ENCODE assay signal across 10 mouse cellular contexts in genomic region chr9:108449860-108450259, GRCm38 (mm10). TPM values are rescaled to one million over a fixed set of nuclear protein-coding genes. Genes with fewer than 3 reads are reported as not detected.
DNase-seq lines count a peak whose midpoint lies in the region; ATAC-seq and TF ChIP-seq lines count a peak whose summit lies in the region.
"Had no signal": no experiment of that assay in that cellular context is flagged by ENCODE, and none has a peak within 500 bp of the region (broad histone marks: within the 10 kb centered on the region; RNA-seq: fewer than 3 reads in every experiment).

No protein-coding gene starts in this region.

- peak overlapping the region; percentile 39 for H3K9ac ChIP-seq in forebrain, postnatal 0 days
- no peak overlapping the region for H3K9ac ChIP-seq in neural tube, embryonic 11.5 days (ENCODE audit: low read length)

- H3K4me1 ChIP-seq in forebrain, postnatal 0 days (ENCODE audit: insufficient read depth): peaks cover 32% of the 10 kb centered on the region
- H3K4me1 ChIP-seq in neural tube, embryonic 11.5 days (ENCODE audit: control insufficient read depth, insufficient read depth, low read length): peaks cover 16% of the 10 kb centered on the region

- intact Hi-C loops in gastrocnemius, adult 2 months (cut with DNase I): loop anchor here (10.0 kb wide), 1 partner anchor 65 kb away; no protein-coding TSS in a partner anchor
- intact Hi-C loops in left cerebral cortex, postnatal 25 days (cut with DNase I): no loop called here

- H3K9me3 ChIP-seq in forebrain, postnatal 0 days (ENCODE audit: low read length): no peaks in the 10 kb centered on the region
- H3K9me3 ChIP-seq in neural tube, embryonic 11.5 days (ENCODE audit: control insufficient read depth, low read length): no peaks in the 10 kb centered on the region

- 0 out of 2 replicates have a peak overlapping the region, but pooled peaks have one; percentile 24 for H3K27ac ChIP-seq in gastrocnemius, adult 2 months
- H3K27ac ChIP-seq in forebrain, postnatal 0 days (ENCODE audit: low read depth, low read length): peak overlapping the region; percentile 82
- H3K27ac ChIP-seq in neural tube, embryonic 11.5 days (ENCODE audit: low read depth, low read length): peak overlapping the region; percentile 73; the same call in 1 of the 2 replicates

- peak overlapping the region; percentile 78 for H3K4me2 ChIP-seq in forebrain, postnatal 0 days (ENCODE audit: low read depth)
- peak overlapping the region; percentile 91 for H3K4me2 ChIP-seq in neural tube, embryonic 11.5 days (ENCODE audit: low read depth)

- no peak for TF ChIP-seq CTCF in gastrocnemius, adult 2 months (IDR thresholded peaks at IDR 0.05)
- no peak for TF ChIP-seq CTCF in forebrain, postnatal 0 days (IDR thresholded peaks at IDR 0.05; ENCODE audit: low read depth)

- 7% methylated on average over 4 of the region's 4 CpGs for WGBS in forebrain, postnatal 0 days
- 46% methylated on average over 4 of the region's 4 CpGs for WGBS in neural tube, embryonic 11.5 days

- H3K27me3 ChIP-seq in forebrain, postnatal 0 days (ENCODE audit: insufficient read depth, low read length): no peaks in the 10 kb centered on the region
- H3K27me3 ChIP-seq in neural tube, embryonic 11.5 days (ENCODE audit: control insufficient read depth, insufficient read depth, low read length): no peaks in the 10 kb centered on the region

- DNase-seq in gastrocnemius, adult 2 months: no peak
- DNase-seq in gastrocnemius, adult 8-10 months (ENCODE audit: low spot score in 2 of 2): no peak
- DNase-seq in ZHBTc4 (ENCODE audit: low read depth, low spot score): peak; percentile 41
- DNase-seq in forebrain, postnatal 0 days: peak; percentile 74
- peak; percentile 69 to 74 for DNase-seq in left cerebral cortex, postnatal 25 days (ENCODE audit: low spot score in 2 of 2)
- peak; percentile 81 for DNase-seq in neural tube, embryonic 11.5 days (ENCODE audit: low spot score)
- DNase-seq in ovary, postnatal 36 days (ENCODE audit: low spot score): no peak
- DNase-seq in B cell, adult 2 months: no peak

- H3K36me3 ChIP-seq in forebrain, postnatal 0 days (ENCODE audit: insufficient read depth): peaks cover 6% of the 10 kb centered on the region; the same call in 1 of the 2 replicates
- H3K36me3 ChIP-seq in neural tube, embryonic 11.5 days (ENCODE audit: control insufficient read depth, insufficient read depth, low read length): no peaks in the 10 kb centered on the region

- H3K4me3 ChIP-seq in gastrocnemius, adult 2 months: no peak overlapping the region
- peak overlapping the region; percentile 22 for H3K4me3 ChIP-seq in forebrain, postnatal 0 days (ENCODE audit: low read depth, low read length)
- H3K4me3 ChIP-seq in neural tube, embryonic 11.5 days (ENCODE audit: low read depth, low read length): no peak overlapping the region
- H3K4me3 ChIP-seq: myocyte had no signal

- ATAC-seq in forebrain, postnatal 0 days: peak; percentile 53
- ATAC-seq in neural tube, embryonic 11.5 days (ENCODE audit: insufficient read depth, low FRiP score, low TSS enrichment): peak; percentile 59

RNA-seq across cellular contexts. Expression of gene Ccdc71, which starts 10.5 kb away (rescaled TPM):
- 10 to 100 TPM; 15.0 to 17.7 TPM for total RNA-seq in gastrocnemius, adult 2 months (2021)
- 10 to 100 TPM; 13.8 to 21.0 (median 16.3) TPM for total RNA-seq in gastrocnemius, adult 8-10 months (2022)
- total RNA-seq in forebrain, postnatal 0 days (2014; rRNA removed): 37.2 and 38.7 TPM in 2 replicates
- 51.6 and 55.8 TPM in 2 replicates for polyA plus RNA-seq in forebrain, postnatal 0 days (2015; fragmentation: Nextera tagmentation; extraction: Ambion mirVana)
- 10 to 100 TPM; 40.3 to 42.2 TPM for total RNA-seq in left cerebral cortex, postnatal 25 days (2021)
- 50.2 and 58.2 TPM in 2 replicates for polyA plus RNA-seq in neural tube, embryonic 11.5 days (2014; fragmentation: Nextera tagmentation; extraction: Ambion mirVana)

RNA-seq across cellular contexts. Expression of gene Klhdc8b, which starts 11.5 kb away (rescaled TPM):
- total RNA-seq in gastrocnemius, adult 2 months (2021): 1 to 10 TPM; 1.7 to 2.5 TPM
- total RNA-seq in gastrocnemius, adult 8-10 months (2022): 1 to 10 TPM; 1.3 to 2.7 (median 2.2) TPM
- 68.7 and 95.6 TPM in 2 replicates for total RNA-seq in forebrain, postnatal 0 days (2014; rRNA removed)
- 45.5 and 56.5 TPM in 2 replicates for polyA plus RNA-seq in forebrain, postnatal 0 days (2015; fragmentation: Nextera tagmentation; extraction: Ambion mirVana)
- 10 to 100 TPM; 30.3 to 36.7 TPM for total RNA-seq in left cerebral cortex, postnatal 25 days (2021)
- polyA plus RNA-seq in neural tube, embryonic 11.5 days (2014; fragmentation: Nextera tagmentation; extraction: Ambion mirVana): 25.4 and 28.9 TPM in 2 replicates

RNA-seq across cellular contexts. Expression of gene BC048562, which starts 13.6 kb away (rescaled TPM):
- not detected for total RNA-seq in gastrocnemius, adult 2 months (2021)
- total RNA-seq in gastrocnemius, adult 8-10 months (2022): not detected
- not detected in 2 replicates for total RNA-seq in forebrain, postnatal 0 days (2014; rRNA removed)
- not detected in 2 replicates for polyA plus RNA-seq in forebrain, postnatal 0 days (2015; fragmentation: Nextera tagmentation; extraction: Ambion mirVana)
- not detected for total RNA-seq in left cerebral cortex, postnatal 25 days (2021)
- not detected in 2 replicates for polyA plus RNA-seq in neural tube, embryonic 11.5 days (2014; fragmentation: Nextera tagmentation; extraction: Ambion mirVana)
- total RNA-seq: CH12.LX had no signal
- polyA plus RNA-seq: myocyte had no signal

RNA-seq across cellular contexts. Expression of gene Ccdc36, which starts 21.6 kb away (rescaled TPM):
- total RNA-seq in gastrocnemius, adult 2 months (2021): not detected
- total RNA-seq in gastrocnemius, adult 8-10 months (2022): not detected
- total RNA-seq in forebrain, postnatal 0 days (2014; rRNA removed): 1.8 and 1.9 TPM in 2 replicates
- polyA plus RNA-seq in forebrain, postnatal 0 days (2015; fragmentation: Nextera tagmentation; extraction: Ambion mirVana): 1.2 and 1.8 TPM in 2 replicates
- under 1 TPM; 0.32 TPM for total RNA-seq in left cerebral cortex, postnatal 25 days (2021)
- 0.62 and 0.77 TPM in 2 replicates for polyA plus RNA-seq in neural tube, embryonic 11.5 days (2014; fragmentation: Nextera tagmentation; extraction: Ambion mirVana)
- polyA plus RNA-seq: myocyte had no signal

RNA-seq across cellular contexts. Expression of gene Lamb2, which starts 29.7 kb away (rescaled TPM):
- 100 to 1,000 TPM; 104 to 171 TPM for total RNA-seq in gastrocnemius, adult 2 months (2021)
- 100 to 1,000 TPM; 112 to 139 (median 128) TPM for total RNA-seq in gastrocnemius, adult 8-10 months (2022)
- total RNA-seq in forebrain, postnatal 0 days (2014; rRNA removed): 22.5 and 36.3 TPM in 2 replicates
- 9.1 and 12.5 TPM in 2 replicates for polyA plus RNA-seq in forebrain, postnatal 0 days (2015; fragmentation: Nextera tagmentation; extraction: Ambion mirVana)
- total RNA-seq in left cerebral cortex, postnatal 25 days (2021): 10 to 100 TPM; 30.6 to 31.9 TPM
- 17.2 and 18.1 TPM in 2 replicates for polyA plus RNA-seq in neural tube, embryonic 11.5 days (2014; fragmentation: Nextera tagmentation; extraction: Ambion mirVana)

Comparison
In these comparisons a context has a peak if more than half of its experiments do, and no peak if none do; other contexts are left out.
1. DNase-seq: peak in ZHBTc4 (single experiment), forebrain, postnatal 0 days (single experiment), left cerebral cortex, postnatal 25 days (2 of 2) and neural tube, embryonic 11.5 days (single experiment); none in gastrocnemius, adult 2 months (single experiment), gastrocnemius, adult 8-10 months (0 of 2), ovary, postnatal 36 days (single experiment) and B cell, adult 2 months (0 of 2).
2. H3K27ac ChIP-seq: peak in every context shown above with its lines; median percentile 82 in forebrain, postnatal 0 days; 73 in neural tube, embryonic 11.5 days; 24 in gastrocnemius, adult 2 months.
3. RNA of gene Klhdc8b, which starts 11.5 kb away (total RNA-seq): 68.7 to 95.6 TPM in forebrain, postnatal 0 days and 30.3 to 36.7 TPM in left cerebral cortex, postnatal 25 days; 1.3 to 2.7 TPM in gastrocnemius, adult 8-10 months and 1.7 to 2.5 TPM in gastrocnemius, adult 2 months; every median in the first group is over 4 times any median in the second.